Mouse (Mus musculus) midbrain, postnatal 0 days (tissue): ENCODE data around the gene Anapc15-ps. TPM values are rescaled to one million over a fixed set of nuclear protein-coding genes. Genes with fewer than 3 reads are reported as not detected.

Source experiments
- ATAC-seq: fragments of 200-750 bp; cut with Nextera tagmentation; 2 replicates; pipeline ENCODE4 v1.8.0; 2017; ENCODE audit warnings: moderate number of reproducible peaks, mild to moderate bottlenecking, moderate TSS enrichment, moderate library complexity; ENCODE audit not compliant: low FRiP score
- DNase-seq: peaks from one replicate; pipeline ENCODE4 v3.0.0-alpha.2; 2015; ENCODE audit warnings: low spot score
- H3K27ac ChIP-seq: fragments of 300-500 bp; sonication (generic); 2 replicates; pipeline ENCODE4 v1.5.1; 2014; ENCODE audit warnings: low read depth, mild to moderate bottlenecking, low read length, mixed read lengths
- H3K27me3 ChIP-seq: fragments of 300-500 bp; sonication (generic); 2 replicates; pipeline ENCODE4 v1.6.1; 2014; ENCODE audit warnings: low read length, control low read depth, mixed read lengths; ENCODE audit not compliant: insufficient read depth
- H3K36me3 ChIP-seq: fragments of 300-500 bp; sonication (generic); 2 replicates; pipeline ENCODE4 v1.6.1; 2014; ENCODE audit warnings: low read length, control low read depth, mixed read lengths; ENCODE audit not compliant: insufficient read depth
- H3K4me1 ChIP-seq: fragments of 300-500 bp; sonication (generic); 2 replicates; pipeline ENCODE4 v1.6.1; 2014; ENCODE audit warnings: mild to moderate bottlenecking, control low read depth, antibody characterized with exemption, low read length, mixed read lengths; ENCODE audit not compliant: insufficient read depth
- H3K4me2 ChIP-seq: fragments of 300-500 bp; sonication (generic); 2 replicates; pipeline ENCODE4 v1.6.1; 2014; ENCODE audit warnings: low read depth, mild to moderate bottlenecking, low read length, mixed read lengths; ENCODE audit not compliant: poor library complexity, severe bottlenecking
- H3K4me3 ChIP-seq: fragments of 300-500 bp; sonication (generic); 2 replicates; pipeline ENCODE4 v1.5.1; 2014; ENCODE audit warnings: low read depth, mild to moderate bottlenecking, low read length, moderate library complexity
- H3K9ac ChIP-seq: fragments of 300-500 bp; sonication (generic); replicated peaks from 2 replicates; pipeline ENCODE4 v1.6.1; 2014; ENCODE audit warnings: mild to moderate bottlenecking, low read length, moderate library complexity, mixed read lengths; ENCODE audit not compliant: poor library complexity, severe bottlenecking
- H3K9me3 ChIP-seq: fragments of 300-500 bp; sonication (generic); 2 replicates; pipeline ENCODE4 v1.6.1; 2016; ENCODE audit warnings: low read length, control low read depth
- CTCF ChIP-seq: IDR thresholded peaks from 2 replicates; pipeline ENCODE4 v1.5.1; 2016; ENCODE audit warnings: antibody characterized with exemption, mild to moderate bottlenecking
- WGBS: fragments of 180-500 bp; shearing (Covaris S2); extraction: QIAGEN DNeasy Blood & Tissue Kit; methylation state at CpG from one replicate; pipeline ENCODE4 v1.1.7; 2014; 5-methylcytosine and 5-hydroxymethylcytosine counted together
- polyA plus RNA-seq: library from polyadenylated mRNA; unstranded; fragments of >200 nt; fragmentation: Nextera tagmentation; extraction: Ambion mirVana; gene quantifications from 2 replicates; pipeline ENCODE4 v1.2.1, GENCODE M21; 2015
- total RNA-seq: library from RNA; depleted of rRNA; stranded (reverse); fragments of >200 nt; gene quantifications from 2 replicates; pipeline ENCODE4 v1.2.3, GENCODE M21; 2014

Anapc15-ps gene
- total and polyA plus RNA-seq, 2 experiments from 2014 or later, result not detected

DNA sequence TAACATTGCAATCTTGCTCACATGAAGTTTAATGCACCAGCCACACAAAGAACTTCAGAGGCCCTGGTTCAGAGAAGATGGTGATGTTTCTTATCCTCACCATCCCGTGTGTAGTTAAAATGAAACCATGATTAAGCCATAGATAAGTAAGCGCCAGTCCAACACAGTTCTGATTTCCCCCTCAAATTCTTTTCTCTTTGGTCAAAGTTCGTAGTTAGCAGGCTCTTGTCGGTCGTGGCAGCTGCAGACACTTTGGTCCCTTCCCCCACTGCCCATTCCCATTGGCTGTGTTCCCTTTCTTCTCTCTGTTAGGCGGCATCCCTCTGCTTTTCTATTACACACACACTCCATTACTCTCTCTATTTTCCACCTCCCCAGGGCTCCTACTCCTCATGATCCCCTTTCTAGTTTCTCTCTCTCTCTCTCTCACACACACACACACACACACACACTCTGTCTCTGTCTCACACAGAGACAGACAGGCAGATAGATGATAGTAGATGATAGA is 14.4 kb downstream of the Anapc15-ps start:
- H3K4me2 ChIP-seq, result no peak overlapping the region
- no peak overlapping the region for H3K27ac ChIP-seq
- no peak for ATAC-seq
- WGBS, result 26% methylated on average over 6 of the region's 6 CpGs
- H3K9me3 ChIP-seq, result no peaks in the 10 kb centered on the region
- H3K9ac ChIP-seq, result no peak overlapping the region
- no peaks in the 10 kb centered on the region for H3K27me3 ChIP-seq
- H3K4me1 ChIP-seq, result no peaks in the 10 kb centered on the region
- TF ChIP-seq CTCF, result no peak
- H3K4me3 ChIP-seq, result no peak overlapping the region
- DNase-seq, result no peak
- H3K36me3 ChIP-seq, result no peaks in the 10 kb centered on the region

DNA sequence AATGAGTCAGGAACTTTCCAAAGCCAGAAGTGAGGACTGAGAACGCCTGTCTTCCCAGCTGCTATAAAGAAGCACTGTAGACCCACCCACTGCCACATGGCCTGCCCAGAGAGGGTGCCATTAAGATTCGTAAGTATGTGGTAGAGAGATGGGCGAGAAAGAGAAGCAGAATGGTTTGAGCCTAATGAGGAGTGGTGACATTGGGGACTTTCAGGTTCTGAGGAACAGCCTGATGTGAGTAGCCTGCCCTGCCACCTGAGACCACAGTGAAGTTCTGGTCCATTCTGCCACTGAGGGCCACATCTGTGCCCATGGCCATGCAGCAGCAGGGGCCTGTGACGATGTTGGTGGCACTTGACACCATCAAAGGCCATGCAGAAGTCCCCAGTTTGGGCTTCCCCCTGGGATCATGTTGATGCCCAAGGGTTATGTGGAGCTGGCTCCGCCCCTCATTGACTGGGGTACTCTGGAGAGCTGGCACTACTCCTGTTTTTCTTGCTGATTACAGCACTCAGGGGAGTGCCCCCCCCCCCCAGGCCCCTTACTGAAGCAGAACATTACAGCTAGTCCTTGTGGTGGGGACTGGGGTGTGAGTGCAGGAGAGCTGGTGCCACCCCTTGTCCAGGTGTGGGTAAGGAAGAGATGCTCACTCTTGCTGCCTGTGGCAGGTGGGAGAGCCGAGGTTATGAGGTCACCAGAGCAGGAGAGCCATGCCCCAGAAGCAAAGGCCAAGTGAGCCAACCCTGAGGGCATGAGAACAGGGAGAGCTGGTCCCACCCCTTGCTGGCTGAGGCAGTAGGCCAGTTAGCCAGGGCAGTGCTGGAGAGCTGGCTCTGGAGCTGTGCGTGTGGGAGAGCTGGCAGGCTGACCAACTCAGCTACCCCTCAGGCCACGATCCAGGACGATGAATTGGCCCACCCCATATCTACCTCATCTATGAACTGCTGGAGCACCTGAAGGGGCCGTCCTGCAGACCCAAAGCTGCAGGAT is 16.7 kb downstream of the Anapc15-ps start:
- DNase-seq (no peak), ATAC-seq (peak; percentile 23; the same call in 1 of the 2 replicates)
- Histone ChIP-seq H3K27ac (no peak overlapping the region), H3K9me3 (no peaks in the 10 kb centered on the region), H3K4me1 (no peaks in the 10 kb centered on the region), H3K9ac (no peak overlapping the region), H3K36me3 (no peaks in the 10 kb centered on the region), H3K27me3 (no peaks in the 10 kb centered on the region), H3K4me2 (no peak overlapping the region), H3K4me3 (no peak overlapping the region)
- TF ChIP-seq CTCF, result no peak
- WGBS, result 92% methylated on average over 10 of the region's 10 CpGs

DNA sequence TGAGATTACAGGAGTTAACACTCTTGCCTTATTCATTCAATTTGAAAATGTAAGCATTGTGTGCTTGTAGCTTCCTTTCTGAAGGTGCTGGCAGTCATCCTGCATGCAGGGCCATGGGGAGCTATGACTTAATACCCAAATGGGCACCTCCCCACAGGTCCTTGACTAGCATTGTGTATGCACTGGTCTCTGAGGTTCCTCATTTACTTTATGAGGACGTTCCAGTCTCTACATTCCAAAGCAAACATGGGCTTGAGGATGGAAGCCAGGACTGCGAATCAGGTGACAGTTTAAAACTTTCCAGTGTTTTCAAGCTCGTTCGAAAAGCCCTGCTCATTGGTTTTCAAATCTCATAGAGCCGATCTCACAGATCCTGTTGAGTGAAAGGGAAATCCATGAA is 21.1 kb downstream of the Anapc15-ps start:
- 94% methylated on average over 5 of the region's 5 CpGs for WGBS
- no peak overlapping the region for H3K27ac ChIP-seq

DNA sequence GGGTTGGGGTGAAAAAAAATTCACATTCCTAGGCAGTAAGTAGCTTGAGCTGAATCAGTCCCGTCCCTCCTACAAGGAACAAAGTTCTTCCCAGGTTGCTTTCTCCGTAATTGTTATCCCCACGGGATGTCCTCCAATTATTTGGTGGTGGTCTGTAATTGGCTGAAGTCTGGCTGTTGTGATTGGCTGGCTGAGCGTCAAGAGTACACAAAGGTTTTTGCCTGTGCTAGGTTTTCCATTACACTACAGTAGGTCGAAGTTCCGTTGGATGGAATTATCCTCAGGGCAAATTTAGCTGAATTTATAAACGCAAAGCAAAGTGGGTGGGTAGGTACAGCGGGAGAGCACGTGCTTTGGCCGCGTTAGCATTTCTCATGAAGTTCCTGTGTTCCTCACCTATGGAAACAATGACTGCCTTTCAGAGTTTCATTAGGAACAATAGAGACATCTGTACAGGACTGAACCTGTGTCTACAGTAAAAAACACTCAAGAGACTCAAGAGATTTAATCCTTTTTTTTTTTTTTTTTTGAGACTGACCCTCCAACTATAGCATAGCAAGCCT is 24.8 kb downstream of the Anapc15-ps start:
- TF ChIP-seq CTCF, result no peak

More for the DNA sequence above, 21.1 kb downstream of the Anapc15-ps start:
- Histone ChIP-seq H3K36me3 (no peaks in the 10 kb centered on the region), H3K4me2 (no peak overlapping the region), H3K9me3 (no peaks in the 10 kb centered on the region), H3K27me3 (no peaks in the 10 kb centered on the region), H3K4me3 (no peak overlapping the region), H3K4me1 (no peaks in the 10 kb centered on the region), H3K9ac (no peak overlapping the region)
- DNase-seq (no peak), ATAC-seq (no peak)
- TF ChIP-seq CTCF, result no peak

DNA sequence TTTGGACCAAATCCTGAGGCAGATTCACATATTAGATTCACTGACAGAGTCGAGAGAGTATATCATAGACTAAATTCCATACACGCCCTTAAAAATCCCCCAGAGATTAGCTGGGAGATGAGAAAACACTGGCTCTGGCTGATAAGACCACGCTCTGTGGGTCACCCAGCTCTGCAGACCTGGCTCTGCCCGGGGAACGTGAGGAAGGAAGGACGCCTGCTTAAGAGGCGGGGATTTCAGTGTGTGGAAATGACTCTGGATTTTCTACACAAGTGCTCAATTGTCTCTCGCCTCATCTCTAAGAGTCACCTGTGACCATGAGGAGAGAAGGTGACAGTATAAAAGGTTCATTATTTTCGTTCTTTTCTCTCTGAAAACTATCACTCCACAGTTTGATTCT is 26.1 kb downstream of the Anapc15-ps start:
- no peak overlapping the region for H3K27ac ChIP-seq
- 69% methylated on average over 9 of the region's 9 CpGs for WGBS
- no peaks in the 10 kb centered on the region for H3K27me3 ChIP-seq
- H3K9ac ChIP-seq, result no peak overlapping the region
- no peak overlapping the region for H3K4me3 ChIP-seq
- no peak for TF ChIP-seq CTCF
- no peak overlapping the region for H3K4me2 ChIP-seq
- DNase-seq (no peak), ATAC-seq (no peak)
- H3K4me1 ChIP-seq, result no peaks in the 10 kb centered on the region
- no peaks in the 10 kb centered on the region for H3K36me3 ChIP-seq
- no peaks in the 10 kb centered on the region for H3K9me3 ChIP-seq

More for the DNA sequence above, 24.8 kb downstream of the Anapc15-ps start:
- Histone ChIP-seq H3K9ac (no peak overlapping the region), H3K36me3 (no peaks in the 10 kb centered on the region), H3K4me3 (no peak overlapping the region), H3K9me3 (no peaks in the 10 kb centered on the region), H3K27me3 (no peaks in the 10 kb centered on the region), H3K4me1 (no peaks in the 10 kb centered on the region), H3K27ac (no peak overlapping the region), H3K4me2 (no peak overlapping the region)
- DNase-seq (no peak), ATAC-seq (no peak)
- 91% methylated on average over 11 of the region's 11 CpGs for WGBS

DNA sequence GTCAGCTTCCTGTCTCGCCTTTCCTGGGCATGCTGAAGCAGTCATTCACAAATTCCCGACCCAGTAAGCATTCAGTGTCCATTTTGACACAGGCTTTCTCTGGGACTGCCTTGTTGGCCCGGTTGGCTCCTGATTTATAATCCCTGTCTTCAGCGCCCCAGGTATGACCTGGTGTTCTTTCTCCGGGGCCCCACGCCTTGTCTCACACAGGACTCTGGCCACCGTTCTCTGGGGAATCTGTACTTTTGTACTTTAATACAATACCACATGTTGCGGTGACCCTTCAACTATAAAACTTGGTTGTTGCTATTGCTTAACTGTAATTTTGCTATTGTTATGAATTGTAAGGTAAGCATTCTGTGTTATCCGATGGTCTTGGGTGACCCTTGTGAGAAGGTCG is 26.7 kb downstream of the Anapc15-ps start:
- Histone ChIP-seq H3K4me3 (no peak overlapping the region), H3K4me1 (no peaks in the 10 kb centered on the region), H3K36me3 (no peaks in the 10 kb centered on the region), H3K27me3 (no peaks in the 10 kb centered on the region), H3K9me3 (no peaks in the 10 kb centered on the region), H3K9ac (no peak overlapping the region), H3K4me2 (no peak overlapping the region), H3K27ac (no peak overlapping the region)
- DNase-seq (no peak), ATAC-seq (no peak)
- no peak for TF ChIP-seq CTCF
- WGBS, result 92% methylated on average over 10 of the region's 10 CpGs
